Mouse (Mus musculus): ENCODE measurements at regions not wholly inside any gene's neighbourhood (a gene's known extent, or its start where the extent isn't known, plus 50 kb on each side); places are given as distances from the start of the nearest gene placed in this dataset.
A peak's percentile ranks its signal among the peaks of the same experiment; 100 is the strongest.

DNA sequence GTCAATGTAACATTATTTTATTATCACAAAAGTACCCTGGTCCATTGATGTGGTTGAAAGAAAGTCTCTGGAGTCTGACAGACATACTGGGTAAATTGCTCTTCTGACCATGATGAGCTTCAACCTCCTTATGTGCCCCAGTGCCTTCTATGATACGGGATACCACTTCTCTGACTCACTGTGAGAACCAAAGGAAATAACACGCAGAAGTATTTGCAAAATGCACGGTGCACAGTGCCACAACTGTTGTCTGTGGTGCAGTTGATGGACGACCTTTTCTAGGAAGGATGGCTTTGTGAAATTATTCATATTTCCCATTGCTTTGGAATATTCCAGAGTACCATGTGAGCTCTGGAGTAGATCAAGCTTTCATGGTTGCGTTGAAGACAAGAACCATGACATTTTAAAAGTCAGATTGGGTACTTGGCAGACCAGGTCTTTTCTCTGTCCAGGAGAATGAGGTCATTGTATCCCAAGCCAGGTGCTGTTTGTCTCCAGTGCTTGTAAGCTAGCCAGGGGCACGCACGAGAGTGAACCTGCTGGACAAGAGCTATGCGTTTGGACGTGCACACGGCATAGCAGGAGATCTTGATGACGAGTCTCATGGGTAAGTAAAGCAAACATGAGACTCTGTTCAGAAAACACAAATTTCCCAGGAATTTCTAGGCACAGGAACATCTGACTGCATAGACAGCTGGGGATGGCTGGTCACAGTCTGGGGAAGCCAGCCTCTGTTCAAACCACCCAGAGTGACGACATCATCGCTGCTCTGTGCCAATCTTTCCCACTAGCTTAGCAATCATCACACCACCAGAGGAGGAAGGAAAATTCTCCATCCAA lies 74.0 kb upstream of the 1700024P04Rik start:
- no peak for TF ChIP-seq CTCF (IDR thresholded peaks at IDR 0.05)
- POLR2A ChIA-PET = interaction anchor here (0.6 to 0.9 kb wide), 2 partner anchors 12 to 160 kb away, joined by 3 read pairs; no protein-coding TSS in a partner anchor
- CTCF ChIA-PET = no interaction called here
- in situ Hi-C loops (cut with MboI; ENCODE audit: low pct_unique_long_range_greater_than_20kb) = loop anchor here (5.0 kb wide), 1 partner anchor 34 kb away; no protein-coding TSS in a partner anchor
- H3K27me3 ChIP-seq = no peaks in the 10 kb centered on the region
- DNase-seq (ENCODE audit: low read depth, low spot score) (peak; percentile 68), ATAC-seq (peak; percentile 54)

- POLR2A ChIA-PET = no interaction called here
- in situ Hi-C loops (cut with MboI; ENCODE audit: low pct_unique_long_range_greater_than_20kb) = loop anchor here (5.0 kb wide), 1 partner anchor 35 kb away; no protein-coding TSS in a partner anchor
- CTCF ChIA-PET = no interaction called here
- DNase-seq (ENCODE audit: low read depth, low spot score) (no peak), ATAC-seq (no peak)
- no peak for TF ChIP-seq CTCF (IDR thresholded peaks at IDR 0.05)
- H3K27me3 ChIP-seq = no peaks in the 10 kb centered on the region
Measured at GRCm38 (mm10) chr13:99057696-99058095, 73.3 kb upstream of the 1700024P04Rik start.

- H3K27me3 ChIP-seq = no peaks in the 10 kb centered on the region
- in situ Hi-C loops (cut with MboI; ENCODE audit: low pct_unique_long_range_greater_than_20kb) = loop anchor here (5.0 kb wide), 1 partner anchor 35 kb away; no protein-coding TSS in a partner anchor
- ATAC-seq (no peak), DNase-seq (ENCODE audit: low read depth, low spot score) (no peak)
- TF ChIP-seq CTCF (IDR thresholded peaks at IDR 0.05) = no peak
- ChIA-PET POLR2A (no interaction called here), CTCF (no interaction called here)
Measured at GRCm38 (mm10) chr13:99057293-99057588, 72.9 kb upstream of the 1700024P04Rik start.

DNA sequence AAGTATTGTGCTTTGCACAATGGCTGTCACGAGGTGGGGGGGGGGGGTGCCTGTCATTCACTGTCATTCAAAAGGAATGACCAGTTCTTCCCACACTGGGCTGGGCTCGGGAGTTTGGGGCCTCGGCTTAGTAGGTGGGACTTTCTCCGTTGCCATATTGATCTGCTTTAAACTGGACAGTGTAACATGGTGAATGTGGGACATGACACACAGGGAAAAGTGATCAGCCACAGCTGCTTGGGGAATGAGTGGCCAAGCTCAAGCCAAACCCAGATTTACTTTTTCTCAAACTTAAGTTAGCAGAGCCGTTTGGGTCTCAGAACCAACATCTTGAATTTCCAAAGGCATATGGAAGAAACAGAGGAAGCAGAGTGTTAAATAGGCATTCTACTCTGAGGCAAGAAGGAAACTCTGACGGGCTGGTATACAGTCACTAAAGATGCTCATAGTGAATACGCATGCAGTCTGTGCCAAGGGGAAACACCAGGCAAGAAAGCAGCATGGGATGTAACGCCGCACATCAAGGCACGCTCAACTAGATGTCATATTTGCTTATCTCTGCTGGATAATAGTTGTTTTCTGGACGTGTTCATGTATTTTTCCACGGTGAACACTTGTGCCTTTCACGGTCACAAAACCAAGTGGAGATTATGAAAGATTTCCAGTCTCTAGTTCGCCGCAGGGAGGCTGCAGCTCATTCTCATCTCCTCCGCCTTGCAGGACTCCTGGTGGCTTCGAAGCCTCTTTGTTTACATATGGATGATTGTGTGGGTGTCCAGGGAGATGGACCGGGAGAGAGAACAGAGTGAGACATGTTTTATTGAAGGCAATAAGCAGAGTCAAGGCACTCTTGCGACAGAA lies 72.3 kb upstream of the 1700024P04Rik start:
- ATAC-seq (no peak), DNase-seq (ENCODE audit: low read depth, low spot score) (no peak)
- no peaks in the 10 kb centered on the region for H3K27me3 ChIP-seq
- TF ChIP-seq CTCF (IDR thresholded peaks at IDR 0.05) = no peak
- ChIA-PET POLR2A (no interaction called here), CTCF (interaction anchor here (1.5 kb wide), 1 partner anchor 15 kb away, joined by 3 read pairs; no protein-coding TSS in a partner anchor)
- in situ Hi-C loops (cut with MboI; ENCODE audit: low pct_unique_long_range_greater_than_20kb) = loop anchor here (5.0 kb wide), 1 partner anchor 36 kb away; no protein-coding TSS in a partner anchor

GRCm38 (mm10) chr13:99055609-99056321 lies 71.4 kb upstream of the 1700024P04Rik start:
- DNase-seq (ENCODE audit: low read depth, low spot score) = no peak
- ChIA-PET POLR2A (no interaction called here), CTCF (interaction anchor here (1.5 kb wide), 1 partner anchor 14 kb away, joined by 3 read pairs; no protein-coding TSS in a partner anchor)
- no peak for ATAC-seq
- in situ Hi-C loops (cut with MboI; ENCODE audit: low pct_unique_long_range_greater_than_20kb) = loop anchor here (5.0 kb wide), 1 partner anchor 37 kb away; no protein-coding TSS in a partner anchor
- TF ChIP-seq CTCF (IDR thresholded peaks at IDR 0.05) = no peak
- no peaks in the 10 kb centered on the region for H3K27me3 ChIP-seq

DNA sequence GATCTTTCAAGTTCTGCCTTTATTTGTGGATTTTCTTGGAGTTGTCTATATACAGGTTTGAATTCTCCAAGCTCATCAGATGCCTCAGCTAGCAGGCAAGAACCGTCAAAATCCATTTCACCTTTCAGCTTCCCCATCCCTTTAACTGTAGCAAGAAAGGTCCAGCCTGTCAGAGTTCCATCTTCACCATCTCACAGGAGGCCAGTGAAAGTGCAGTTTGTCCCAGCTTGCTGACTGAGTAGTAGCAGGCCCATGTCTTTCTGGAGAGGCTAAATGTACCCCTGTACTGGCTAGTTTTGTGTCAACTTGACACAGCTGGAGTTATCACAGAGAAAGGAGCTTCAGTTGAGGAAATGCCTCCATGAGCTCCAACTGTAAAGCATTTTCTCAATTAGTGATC lies 67.7 kb upstream of the 1700024P04Rik start:
- ATAC-seq (no peak), DNase-seq (ENCODE audit: low read depth, low spot score) (no peak)
- CTCF ChIA-PET = no interaction called here
- TF ChIP-seq CTCF (IDR thresholded peaks at IDR 0.05) = no peak
- in situ Hi-C loops (cut with MboI; ENCODE audit: low pct_unique_long_range_greater_than_20kb) = no loop called here
- POLR2A ChIA-PET = no interaction called here
- no peaks in the 10 kb centered on the region for H3K27me3 ChIP-seq

- TF ChIP-seq CTCF (IDR thresholded peaks at IDR 0.05) = no peak
- H3K27me3 ChIP-seq = no peaks in the 10 kb centered on the region
- ChIA-PET CTCF (interaction anchor here (1.6 kb wide), 1 partner anchor 11 kb away, joined by 4 read pairs; no protein-coding TSS in a partner anchor), POLR2A (no interaction called here)
- in situ Hi-C loops (cut with MboI; ENCODE audit: low pct_unique_long_range_greater_than_20kb) = no loop called here
- DNase-seq (ENCODE audit: low read depth, low spot score) = no peak
- ATAC-seq = no peak
Measured at GRCm38 (mm10) chr13:99049699-99050098, 65.3 kb upstream of the 1700024P04Rik start.

GRCm38 (mm10) chr13:99048651-99049100 lies 64.3 kb upstream of the 1700024P04Rik start:
- H3K27me3 ChIP-seq = no peaks in the 10 kb centered on the region
- no peak for TF ChIP-seq CTCF (IDR thresholded peaks at IDR 0.05)
- no peak for DNase-seq (ENCODE audit: low read depth, low spot score)
- CTCF ChIA-PET = interaction anchor here (1.6 kb wide), 1 partner anchor 10 kb away, joined by 4 read pairs; no protein-coding TSS in a partner anchor
- POLR2A ChIA-PET = no interaction called here
- in situ Hi-C loops (cut with MboI; ENCODE audit: low pct_unique_long_range_greater_than_20kb) = no loop called here
- ATAC-seq = no peak

DNA sequence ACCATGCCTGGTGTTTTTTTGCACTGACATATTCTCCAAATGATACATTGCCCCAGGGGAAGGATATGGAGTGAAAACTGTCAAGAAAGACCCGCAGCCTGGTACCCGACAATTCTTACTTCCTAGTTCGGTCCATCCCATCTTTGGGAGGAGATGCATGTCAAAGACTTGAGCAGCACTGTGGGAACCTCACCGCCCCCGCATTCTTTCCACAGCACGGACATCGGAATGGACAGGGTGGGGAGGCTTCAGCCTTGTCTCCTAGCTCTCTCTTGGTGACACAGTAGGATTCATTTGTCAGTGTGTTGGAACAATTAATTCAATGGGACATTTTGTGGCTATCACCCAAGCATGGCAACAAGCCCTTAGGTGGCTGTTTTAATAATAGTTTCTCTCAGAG lies 62.9 kb upstream of the 1700024P04Rik start:
- DNase-seq (ENCODE audit: low read depth, low spot score) (no peak), ATAC-seq (no peak)
- no peaks in the 10 kb centered on the region for H3K27me3 ChIP-seq
- ChIA-PET CTCF (no interaction called here), POLR2A (interaction anchor here (0.7 kb wide), 1 partner anchor 11 kb away, joined by 3 read pairs; no protein-coding TSS in a partner anchor)
- no peak for TF ChIP-seq CTCF (IDR thresholded peaks at IDR 0.05)
- in situ Hi-C loops (cut with MboI; ENCODE audit: low pct_unique_long_range_greater_than_20kb) = no loop called here

DNA sequence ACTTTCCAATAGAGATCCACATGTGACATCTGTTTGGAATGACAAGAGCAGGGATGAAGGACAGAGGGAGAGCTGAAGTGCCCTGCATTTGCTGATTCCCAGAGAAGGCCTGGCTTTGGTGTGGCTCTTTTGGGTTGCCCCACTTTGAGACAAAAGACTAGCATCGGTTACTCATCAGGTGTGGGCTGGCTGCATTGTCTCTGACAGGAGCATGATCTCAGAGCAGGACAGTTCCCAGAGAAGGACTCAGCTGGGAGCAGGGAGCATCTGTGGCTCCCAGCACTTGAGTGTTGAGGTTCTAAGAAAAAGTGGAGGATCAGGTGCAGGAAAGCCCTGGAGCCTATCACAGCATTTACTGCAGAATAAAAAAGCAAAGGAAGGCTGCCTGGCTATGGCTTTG lies 62.4 kb upstream of the 1700024P04Rik start:
- no peaks in the 10 kb centered on the region for H3K27me3 ChIP-seq
- CTCF ChIA-PET = no interaction called here
- DNase-seq (ENCODE audit: low read depth, low spot score) (no peak), ATAC-seq (no peak)
- no peak for TF ChIP-seq CTCF (IDR thresholded peaks at IDR 0.05)
- POLR2A ChIA-PET = interaction anchor here (0.7 kb wide), 1 partner anchor 12 kb away, joined by 3 read pairs; no protein-coding TSS in a partner anchor
- in situ Hi-C loops (cut with MboI; ENCODE audit: low pct_unique_long_range_greater_than_20kb) = no loop called here
